Mouse (Mus musculus) bone marrow macrophage, adult 2 months (primary cell): ENCODE measurements at regions not wholly inside any gene's neighbourhood (a gene's known extent, or its start where the extent isn't known, plus 50 kb on each side); places are given as distances from the start of the nearest gene placed in this dataset.
A peak's percentile ranks its signal among the peaks of the same experiment; 100 is the strongest.

Source experiments
- H3K27ac ChIP-seq: 2 replicates; pipeline ENCODE4 v1.5.1; 2012; ENCODE audit warnings: low read depth, low read length; ENCODE audit not compliant: insufficient read depth
- H3K4me1 ChIP-seq: 2 replicates; pipeline ENCODE4 v1.6.1; 2012; ENCODE audit warnings: low read length; ENCODE audit not compliant: control insufficient read depth, insufficient read depth
- H3K4me3 ChIP-seq: 2 replicates; pipeline ENCODE4 v1.5.1; 2012; ENCODE audit warnings: mild to moderate bottlenecking, low read length, moderate library complexity; ENCODE audit not compliant: insufficient read depth
- CTCF ChIP-seq: IDR thresholded peaks from 2 replicates; pipeline ENCODE4 v1.5.1; 2012; ENCODE audit warnings: low read depth, mild to moderate bottlenecking, low read length, moderate library complexity
- POLR2A ChIP-seq: IDR thresholded peaks from 2 replicates; pipeline ENCODE4 v1.6.1; 2012; ENCODE audit warnings: mild to moderate bottlenecking, low read depth, low read length, borderline replicate concordance

- H3K4me1 ChIP-seq, result no peaks in the 10 kb centered on the region
- no peak overlapping the region for H3K27ac ChIP-seq
- no peak overlapping the region for H3K4me3 ChIP-seq
- TF ChIP-seq CTCF (no peak), POLR2A (no peak)
Observed at GRCm38 (mm10) chr13:44468963-44469674, 260.2 kb upstream of the Jarid2 start.

- TF ChIP-seq CTCF (no peak), POLR2A (no peak)
- no peak overlapping the region for H3K27ac ChIP-seq
- H3K4me1 ChIP-seq, result no peaks in the 10 kb centered on the region
- H3K4me3 ChIP-seq, result no peak overlapping the region
Observed at GRCm38 (mm10) chr13:44469675-44470074, 259.6 kb upstream of the Jarid2 start.

GRCm38 (mm10) chr13:44473200-44473599 is 256.1 kb upstream of the Jarid2 start:
- H3K4me3 ChIP-seq, result no peak overlapping the region
- H3K4me1 ChIP-seq, result no peaks in the 10 kb centered on the region; the same call in 1 of the 2 replicates
- H3K27ac ChIP-seq, result no peak overlapping the region

GRCm38 (mm10) chr13:44476901-44477300 is 252.4 kb upstream of the Jarid2 start:
- Histone ChIP-seq H3K4me1 (peaks cover 25% of the 10 kb centered on the region), H3K27ac (no peak overlapping the region), H3K4me3 (no peak overlapping the region)
- TF ChIP-seq CTCF, result no peak
- TF ChIP-seq POLR2A, result no peak

More at GRCm38 (mm10) chr13:44473200-44473599, 256.1 kb upstream of the Jarid2 start:
- no peak for TF ChIP-seq POLR2A
- TF ChIP-seq CTCF, result no peak

- peak overlapping the region; percentile 68 for H3K27ac ChIP-seq
- H3K4me3 ChIP-seq, result peak overlapping the region; percentile 10; the same call in 1 of the 2 replicates
- TF ChIP-seq CTCF (no peak), POLR2A (no peak)
- peaks cover 52% of the 10 kb centered on the region for H3K4me1 ChIP-seq
Observed at GRCm38 (mm10) chr13:44480128-44480527, 249.1 kb upstream of the Jarid2 start.

GRCm38 (mm10) chr13:44482661-44483060 is 246.6 kb upstream of the Jarid2 start:
- peak overlapping the region; percentile 41 for H3K27ac ChIP-seq
- H3K4me3 ChIP-seq, result no peak overlapping the region
- no peak for TF ChIP-seq POLR2A
- TF ChIP-seq CTCF, result no peak
- peaks cover 52% of the 10 kb centered on the region for H3K4me1 ChIP-seq

GRCm38 (mm10) chr13:44484582-44485329 is 244.5 kb upstream of the Jarid2 start:
- TF ChIP-seq CTCF (no peak), POLR2A (no peak)
- Histone ChIP-seq H3K4me1 (peaks cover 45% of the 10 kb centered on the region), H3K27ac (peak overlapping the region; percentile 38), H3K4me3 (no peak overlapping the region)

GRCm38 (mm10) chr13:44490935-44491465 is 238.3 kb upstream of the Jarid2 start:
- TF ChIP-seq POLR2A, result no peak
- TF ChIP-seq CTCF, result no peak
- H3K4me1 ChIP-seq, result peaks cover 14% of the 10 kb centered on the region
- peak overlapping the region; percentile 48 for H3K27ac ChIP-seq
- no peak overlapping the region for H3K4me3 ChIP-seq

GRCm38 (mm10) chr13:44493884-44494283 is 235.4 kb upstream of the Jarid2 start:
- Histone ChIP-seq H3K27ac (no peak overlapping the region), H3K4me3 (no peak overlapping the region), H3K4me1 (peaks cover 19% of the 10 kb centered on the region)
- TF ChIP-seq POLR2A, result no peak
- no peak for TF ChIP-seq CTCF

- Histone ChIP-seq H3K4me3 (no peak overlapping the region), H3K4me1 (peaks cover 16% of the 10 kb centered on the region)
- no peak for TF ChIP-seq POLR2A
- TF ChIP-seq CTCF, result no peak
Observed at GRCm38 (mm10) chr13:44495450-44495849, 233.8 kb upstream of the Jarid2 start.

More at GRCm38 (mm10) chr13:44495450-44495849, 233.8 kb upstream of the Jarid2 start:
- H3K27ac ChIP-seq, result no peak overlapping the region
